Mouse (Mus musculus) A20 (cell line): ENCODE data around the gene Thada.

Experiments used
- DNase-seq: peaks from one replicate; pipeline ENCODE4 v3.0.0-alpha.2; 2011; ENCODE audit warnings: low read depth, low spot score

Gene Thada

DNA sequence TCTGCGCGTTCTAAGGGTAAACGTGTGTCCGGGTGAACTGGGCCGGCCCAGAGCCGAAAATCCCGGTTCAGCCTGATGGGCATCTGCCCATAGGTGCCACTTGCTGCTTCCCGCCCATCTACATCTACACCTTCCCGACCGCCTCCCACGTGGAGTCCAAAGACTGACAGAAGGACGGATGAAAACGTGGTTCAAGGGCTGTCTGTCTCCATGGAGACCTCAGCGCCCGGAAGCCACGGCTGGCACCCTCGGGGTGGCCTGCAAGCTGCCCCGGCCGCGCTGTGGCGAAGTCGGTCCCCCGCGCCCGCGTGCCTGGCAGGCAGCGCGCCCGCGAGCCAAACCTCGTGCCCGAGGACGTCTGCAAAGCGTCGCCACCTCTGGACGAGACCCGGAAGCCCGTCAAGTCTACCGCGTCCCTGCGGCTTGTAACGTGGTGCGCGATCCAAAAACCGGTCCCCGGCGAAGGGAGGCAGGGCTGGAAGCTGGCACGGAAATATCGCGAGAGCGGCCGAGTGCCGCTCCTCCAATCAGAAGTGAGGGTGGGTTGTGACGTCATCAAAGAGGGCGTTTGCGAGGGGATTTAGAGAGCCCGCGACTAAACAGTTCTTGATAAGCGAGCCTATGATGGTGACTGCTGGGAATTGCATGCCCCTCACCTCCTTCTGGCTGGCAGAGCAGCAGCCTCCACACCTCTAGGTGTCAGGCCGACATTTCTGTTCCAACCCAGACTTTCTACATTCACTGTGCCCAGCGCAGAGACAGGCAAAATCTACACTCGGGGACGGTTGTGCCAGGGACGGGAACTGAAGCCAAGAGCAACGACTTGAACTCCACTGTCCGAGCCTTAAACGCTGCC lies at the start of gene Thada:
TSS of gene Thada (minus strand) at position 453 of the 856 bp plus-strand sequence.
- DNase-seq, result peak; percentile 99

DNA sequence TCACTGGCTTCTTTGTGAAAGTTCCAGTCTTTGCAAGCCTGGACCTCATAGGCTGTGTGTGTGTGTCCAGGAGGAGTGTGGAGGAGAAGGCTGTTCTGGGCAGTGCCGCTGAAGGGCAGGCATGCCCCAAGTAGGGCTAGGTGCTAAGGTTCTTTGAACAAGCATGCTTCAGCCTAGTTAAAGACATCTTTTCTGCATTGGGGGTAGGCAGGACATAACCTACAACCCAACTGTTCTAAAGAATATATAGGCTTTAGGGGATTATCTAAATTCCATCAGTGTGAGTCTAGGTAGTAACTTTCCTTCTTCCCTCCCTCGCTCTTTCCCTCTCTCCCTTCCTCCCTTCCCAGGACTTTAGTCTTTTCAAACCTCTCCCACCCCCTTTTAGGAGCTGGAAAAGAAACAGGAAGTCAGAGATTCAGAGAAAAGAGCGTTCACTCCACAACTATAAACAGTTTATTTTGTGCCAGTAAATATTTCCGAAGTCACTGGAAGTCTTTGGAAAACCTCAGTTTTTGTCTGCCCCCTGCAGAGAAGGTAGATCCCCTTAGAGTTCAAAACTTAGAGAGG lies 46.6 kb upstream of the Thada start:
- no peak for DNase-seq

DNA sequence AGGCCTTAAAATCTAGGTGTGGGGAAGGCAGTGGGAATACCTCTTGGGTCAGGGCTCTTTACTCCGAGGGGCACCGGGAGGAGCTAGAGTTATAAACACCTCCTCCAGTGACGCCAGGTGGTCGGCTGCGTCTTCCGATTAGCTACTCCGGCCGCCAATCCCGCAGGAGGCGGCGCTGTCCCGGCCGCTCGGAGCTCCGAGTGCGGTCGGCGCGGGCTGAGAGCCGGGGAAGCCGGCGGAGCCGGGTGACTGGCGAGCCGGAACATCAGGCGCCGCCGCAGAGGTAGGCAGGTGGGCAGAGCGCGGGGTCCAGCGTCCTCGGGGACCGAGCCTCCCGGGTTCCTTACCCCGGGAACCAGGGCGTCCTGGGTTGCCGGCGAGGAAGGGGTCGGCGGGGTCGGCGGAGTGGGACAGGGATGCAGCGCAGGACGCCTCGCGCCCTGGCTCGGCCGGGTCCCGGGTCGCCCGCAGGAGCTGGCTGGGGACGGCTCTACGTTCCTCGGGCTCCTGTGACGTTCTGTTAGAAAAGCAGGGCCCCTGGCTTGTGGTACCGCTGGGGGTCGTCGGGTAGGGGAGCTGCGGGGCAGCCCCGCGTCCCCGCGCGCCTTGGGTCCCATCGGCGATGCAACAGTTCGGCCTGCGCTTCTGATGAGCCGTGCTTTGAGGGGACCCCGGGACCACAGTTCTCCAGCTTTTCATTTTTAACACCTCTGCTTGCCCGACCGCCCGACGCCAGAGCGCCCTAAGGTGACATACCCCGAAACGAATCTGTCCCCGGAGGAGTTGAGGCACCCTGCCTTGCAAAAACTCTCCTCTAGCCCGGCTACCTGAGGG lies 45.9 kb upstream of the Thada start, which contains the start of gene Plekhh2:
TSS of gene Plekhh2 (plus strand) at position 214 of the 834 bp plus-strand sequence.
- DNase-seq, result peak; percentile 59

DNA sequence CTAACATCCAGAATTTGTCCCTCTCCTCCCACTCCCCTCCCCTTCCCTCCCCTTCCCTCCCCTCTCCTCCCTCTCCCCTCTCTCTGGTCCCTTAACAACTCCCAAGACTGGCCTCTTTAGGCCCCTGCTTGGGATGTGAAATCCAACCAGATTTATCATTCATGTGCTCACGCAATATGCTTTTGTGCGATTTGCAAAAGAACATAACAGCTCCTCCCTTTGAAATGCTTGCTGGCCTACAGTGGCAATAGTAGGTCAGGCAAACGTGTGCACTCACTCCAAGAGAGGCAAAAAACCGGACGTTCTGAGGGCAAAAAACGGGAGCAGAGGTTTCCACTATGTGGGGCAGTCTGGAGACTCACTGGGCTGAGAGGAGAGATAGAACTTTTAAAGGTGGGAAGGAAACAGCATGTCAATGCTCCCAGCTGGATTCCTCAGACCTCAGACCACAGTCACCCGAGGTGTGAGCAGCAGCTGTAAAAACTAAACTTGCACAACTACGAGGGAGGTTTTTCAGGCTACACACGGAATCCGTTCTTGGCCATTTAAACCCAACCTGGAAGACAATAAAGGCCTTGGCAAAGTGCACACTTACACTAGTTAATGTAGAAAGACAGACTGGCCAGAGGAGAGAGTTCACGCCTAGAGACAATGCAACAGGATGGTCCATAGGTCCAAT lies 45.1 kb upstream of the Thada start:
- DNase-seq, result no peak

DNA sequence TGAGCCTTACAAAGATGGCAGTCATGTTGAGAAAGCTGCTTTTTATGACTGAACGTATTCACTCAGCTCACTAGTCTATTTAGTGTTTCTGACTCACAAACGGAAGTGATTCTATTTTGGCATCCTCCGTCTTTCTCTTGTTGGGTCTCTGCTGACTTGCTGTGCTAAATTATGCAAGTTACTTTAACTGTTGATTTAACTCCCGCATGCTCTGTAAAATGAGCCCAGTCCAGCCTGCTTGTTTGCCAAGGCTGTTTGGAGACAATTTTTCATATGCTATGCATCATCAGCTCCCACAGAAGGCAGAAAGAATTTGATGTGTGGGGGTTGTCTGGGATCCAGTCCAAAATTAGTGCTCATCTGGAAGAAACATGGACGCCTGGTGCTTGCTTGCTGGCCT lies 44.4 kb upstream of the Thada start:
- peak; percentile 69 for DNase-seq

DNA sequence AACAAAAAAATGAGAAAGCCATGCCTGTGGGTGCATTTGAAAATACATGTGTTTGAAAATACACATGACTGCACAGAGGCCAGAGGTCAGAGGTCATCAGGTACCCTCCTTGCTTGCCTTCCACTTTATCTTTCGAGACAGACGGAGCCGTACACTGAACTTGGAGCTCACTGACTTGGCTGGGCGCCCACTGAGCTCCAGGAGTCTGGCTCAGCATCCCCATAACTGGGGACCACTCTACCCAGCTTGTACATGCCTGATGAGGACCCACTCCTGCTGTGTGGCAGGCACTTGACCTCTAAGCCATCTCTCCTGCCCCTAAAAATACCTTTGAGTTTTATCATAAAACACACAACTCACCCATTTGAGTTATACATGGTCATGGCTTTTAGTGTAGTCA lies 43.2 kb upstream of the Thada start:
- no peak for DNase-seq

DNA sequence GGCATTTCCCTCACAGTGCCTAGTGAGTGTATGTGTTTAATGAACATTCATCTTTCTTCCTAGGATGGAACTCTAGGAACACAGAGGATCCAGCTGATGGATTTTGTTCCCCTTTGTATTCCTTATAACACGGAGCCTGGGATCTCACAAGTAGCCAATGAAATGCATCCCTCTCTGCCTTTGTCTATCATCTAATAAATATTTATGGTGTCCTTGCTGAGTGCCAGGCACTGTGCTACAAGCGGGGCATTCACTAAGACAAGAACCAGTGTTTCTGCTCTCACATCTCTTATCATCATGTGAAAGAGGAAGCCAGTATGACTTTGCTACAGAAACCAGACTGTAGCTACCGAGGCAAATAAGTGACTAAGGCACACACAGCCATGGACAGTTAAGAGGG lies 42.7 kb upstream of the Thada start:
- peak; percentile 54 for DNase-seq

DNA sequence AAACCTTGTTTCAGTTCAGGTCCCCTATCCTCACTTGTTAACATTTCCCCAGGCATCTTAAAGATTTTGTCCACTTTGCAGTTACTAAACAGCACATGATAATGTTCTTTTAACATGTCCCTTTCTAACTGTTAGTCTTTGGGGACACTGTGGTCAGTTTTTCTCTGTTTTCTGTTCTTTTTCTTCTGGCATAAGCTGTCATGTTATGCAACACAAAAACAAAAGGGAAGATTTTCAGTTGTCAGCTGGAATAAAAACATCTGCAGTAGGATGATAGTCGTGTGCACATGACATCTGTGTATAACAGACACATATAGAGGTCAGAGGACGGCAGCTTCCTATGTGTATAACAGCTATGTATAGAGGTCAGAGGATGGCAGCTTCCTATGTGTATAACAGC lies 39.9 kb upstream of the Thada start:
- DNase-seq, result no peak

DNA sequence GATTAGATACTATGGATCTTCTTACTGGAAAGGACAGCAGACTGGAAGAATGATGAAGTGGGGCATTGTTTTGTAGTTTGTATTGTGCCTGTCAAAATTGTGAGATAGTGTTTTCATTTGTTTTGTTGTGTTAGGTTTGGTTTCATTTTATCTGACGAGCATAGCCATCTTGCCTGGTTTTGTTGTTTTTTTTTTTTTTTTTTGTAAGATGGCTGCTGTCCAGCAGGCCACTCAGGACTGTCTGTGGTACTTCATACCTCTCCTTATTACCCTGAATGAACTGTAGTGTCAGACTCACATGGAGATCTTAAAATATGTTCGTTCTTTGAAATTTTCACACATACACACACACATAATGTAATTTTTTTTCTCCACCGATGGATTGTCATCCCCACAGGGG lies 36.3 kb upstream of the Thada start:
- DNase-seq, result no peak

DNA sequence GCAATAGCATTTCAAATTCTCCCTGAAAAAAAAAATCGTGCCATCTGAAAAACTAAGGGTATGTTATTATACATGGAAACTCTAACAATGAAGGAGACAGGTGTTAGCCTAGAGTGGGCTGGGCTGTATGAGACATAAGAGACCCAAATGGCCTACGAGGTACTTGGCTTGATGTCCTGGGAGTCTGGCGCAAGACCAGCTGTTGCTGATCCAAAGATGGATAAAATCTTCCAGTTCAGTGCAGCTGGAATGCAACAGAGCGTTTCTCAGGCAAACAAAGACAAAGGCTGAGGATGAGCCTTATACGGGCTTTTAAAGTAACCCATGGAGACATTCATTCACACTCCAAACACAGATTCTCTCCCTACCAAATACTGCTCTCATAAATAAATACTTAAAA lies 32.6 kb upstream of the Thada start:
- DNase-seq, result no peak

DNA sequence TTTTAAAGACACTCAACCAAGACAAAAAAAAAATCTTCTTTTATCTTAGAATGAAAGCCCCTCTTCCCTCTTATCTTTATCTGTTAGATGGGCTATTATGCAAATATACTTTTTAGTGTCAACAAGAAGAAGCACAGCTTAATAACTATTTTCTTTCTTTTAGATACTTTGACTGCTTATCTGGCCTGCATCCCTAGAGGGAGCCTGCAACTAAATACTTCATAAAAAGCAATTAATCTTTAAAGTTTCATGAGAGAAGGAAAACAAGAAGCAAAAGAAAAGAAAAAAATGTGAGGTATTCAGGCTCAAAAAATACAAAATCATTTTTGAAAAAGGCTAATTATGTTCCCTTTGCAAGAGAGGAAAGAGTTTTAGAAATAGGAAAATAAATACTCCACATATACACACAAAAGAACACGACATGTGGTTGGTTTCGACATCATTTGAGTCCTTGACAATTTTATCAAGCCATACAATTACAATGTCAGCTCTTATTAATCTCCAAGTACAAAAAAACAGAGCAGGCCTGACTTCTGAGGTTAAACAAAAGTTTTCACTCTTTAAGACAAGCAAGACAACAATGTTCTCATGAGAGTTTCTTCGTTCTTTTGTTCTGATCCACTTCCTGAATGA lies 32.1 kb upstream of the Thada start:
- no peak for DNase-seq

DNA sequence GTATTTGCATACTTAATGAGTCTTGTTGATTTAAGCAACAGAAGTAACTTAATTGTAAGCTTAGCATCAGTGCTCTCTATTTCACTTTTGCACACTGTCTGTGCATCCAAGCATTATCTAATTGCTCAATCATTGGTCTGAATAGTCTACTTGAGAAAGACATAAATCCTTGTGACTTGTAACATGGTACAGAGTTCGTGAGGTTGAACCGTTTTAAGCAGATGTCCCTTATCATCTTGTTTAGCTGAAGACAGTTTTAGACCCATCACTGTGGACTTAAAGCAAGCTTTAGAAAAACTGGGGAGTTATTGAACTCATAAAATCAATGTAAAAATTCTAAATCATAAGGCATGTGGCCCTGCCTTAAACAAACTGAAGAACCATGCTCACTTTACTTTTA lies 31.6 kb upstream of the Thada start:
- DNase-seq, result no peak

DNA sequence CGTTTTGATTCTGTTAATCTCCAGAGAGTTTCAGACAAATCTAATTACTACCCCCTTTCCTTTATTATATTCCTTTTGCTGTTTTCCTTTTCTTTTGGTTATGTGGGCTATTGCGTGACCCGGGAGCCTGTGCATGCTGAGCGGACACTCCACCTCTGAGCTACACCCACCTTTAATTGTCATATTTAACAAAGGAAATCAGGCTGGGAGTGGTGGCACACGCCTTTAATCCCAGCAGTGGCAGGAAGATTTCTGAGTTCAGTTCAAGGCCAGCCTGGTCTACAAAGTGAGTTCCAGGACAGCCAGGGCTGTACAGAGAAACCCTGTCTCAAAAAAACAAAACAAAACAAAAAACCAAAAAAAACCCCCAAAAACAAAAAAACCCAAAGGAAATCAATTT lies 31.0 kb upstream of the Thada start:
- no peak for DNase-seq

DNA sequence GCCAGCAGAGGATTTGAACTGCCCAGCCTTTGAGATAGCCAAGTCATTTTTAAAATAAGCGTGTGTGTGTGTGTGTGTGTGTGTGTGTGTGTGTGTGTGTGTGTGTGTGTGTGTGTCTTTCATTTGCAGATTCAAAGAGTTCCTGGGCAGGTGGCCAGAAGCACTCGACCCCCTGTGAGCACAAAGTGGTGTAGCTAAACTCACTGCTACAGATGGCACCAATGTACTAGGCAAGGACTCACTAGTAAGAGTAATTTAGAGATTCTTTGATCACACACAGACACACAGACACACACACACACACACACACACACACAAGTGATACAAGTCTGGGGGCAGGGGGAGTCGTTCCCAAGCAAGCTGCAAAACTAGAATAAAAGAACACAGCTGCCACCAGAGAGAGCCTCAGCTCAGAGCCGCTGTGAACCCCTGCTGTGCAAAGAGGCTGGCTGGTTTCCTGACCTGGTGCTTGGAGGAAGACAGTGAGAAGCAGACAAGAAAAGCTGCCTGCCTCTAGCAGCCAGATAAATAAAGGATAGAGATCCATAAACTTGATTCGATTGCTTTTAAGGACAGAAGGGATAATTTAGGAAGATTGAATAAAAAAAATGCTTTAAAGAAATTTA lies 26.4 kb upstream of the Thada start:
- DNase-seq, result no peak

DNA sequence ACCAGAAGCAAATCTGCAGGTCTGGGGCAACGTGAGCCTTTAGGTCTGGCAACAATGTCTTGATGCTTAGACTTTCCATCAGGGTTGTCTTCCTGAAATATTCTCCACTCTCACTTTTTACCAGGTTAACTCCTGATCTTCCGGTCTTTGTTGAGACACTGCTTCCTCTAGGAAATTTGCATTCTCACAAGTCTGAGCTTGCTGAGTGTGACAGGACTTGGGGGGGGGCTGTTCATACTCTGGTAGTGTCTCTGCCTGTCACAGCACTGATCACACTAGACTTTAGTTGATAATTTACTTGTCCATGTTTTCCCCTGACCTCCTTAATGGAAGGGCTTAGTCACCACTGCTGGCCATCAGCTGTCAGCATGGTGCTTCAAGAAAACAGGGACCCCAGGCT lies 21.4 kb upstream of the Thada start:
- no peak for DNase-seq

DNA sequence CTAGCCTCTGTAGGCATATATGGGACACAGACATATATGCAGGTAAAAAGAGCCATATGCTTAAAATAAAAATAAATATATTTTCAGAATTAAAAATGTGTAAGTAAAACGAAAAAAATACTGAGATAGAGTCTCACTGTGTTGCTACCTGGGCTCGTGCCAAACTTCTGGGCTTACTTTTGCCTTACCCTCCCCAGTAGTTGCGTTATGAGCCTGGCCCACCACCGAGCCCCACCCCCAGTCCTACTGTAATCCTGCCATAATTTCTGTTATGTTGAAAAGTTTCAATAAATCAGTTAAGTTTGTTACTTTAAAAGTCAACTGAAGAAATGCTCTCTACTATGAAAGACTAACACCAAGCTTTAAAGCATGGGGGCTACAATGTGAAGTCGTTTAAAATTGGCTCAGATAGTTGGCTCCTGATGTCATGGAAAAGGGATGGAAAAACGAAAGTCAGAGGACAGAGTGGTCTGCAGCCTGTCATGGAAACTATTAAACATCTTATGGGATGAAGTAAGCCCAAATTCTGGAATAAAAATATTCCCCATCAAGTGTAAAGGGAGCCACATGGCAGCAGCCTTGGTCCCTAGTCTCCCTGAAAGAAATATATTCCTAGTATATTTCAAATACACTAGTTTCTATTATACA lies 17.8 kb upstream of the Thada start:
- DNase-seq, result no peak

DNA sequence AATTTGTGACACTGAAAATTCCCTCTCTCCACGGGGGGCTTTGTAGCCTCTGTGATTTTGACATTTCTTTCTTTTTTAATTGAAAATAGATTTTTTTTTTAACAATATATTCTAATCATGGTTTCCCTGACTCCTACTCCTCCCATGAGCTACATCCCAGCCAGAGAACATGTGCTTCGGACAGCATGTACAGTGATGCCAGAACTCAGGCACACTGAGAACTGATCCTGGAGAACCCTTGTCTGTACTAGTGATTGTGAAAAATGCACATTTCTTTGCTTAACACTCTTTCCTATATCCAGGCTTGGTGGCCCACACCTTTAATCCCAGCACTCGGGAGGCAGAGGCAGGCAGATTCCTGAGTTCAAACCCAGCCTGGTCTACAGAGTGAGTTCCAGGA lies 16.8 kb upstream of the Thada start:
- no peak for DNase-seq

DNA sequence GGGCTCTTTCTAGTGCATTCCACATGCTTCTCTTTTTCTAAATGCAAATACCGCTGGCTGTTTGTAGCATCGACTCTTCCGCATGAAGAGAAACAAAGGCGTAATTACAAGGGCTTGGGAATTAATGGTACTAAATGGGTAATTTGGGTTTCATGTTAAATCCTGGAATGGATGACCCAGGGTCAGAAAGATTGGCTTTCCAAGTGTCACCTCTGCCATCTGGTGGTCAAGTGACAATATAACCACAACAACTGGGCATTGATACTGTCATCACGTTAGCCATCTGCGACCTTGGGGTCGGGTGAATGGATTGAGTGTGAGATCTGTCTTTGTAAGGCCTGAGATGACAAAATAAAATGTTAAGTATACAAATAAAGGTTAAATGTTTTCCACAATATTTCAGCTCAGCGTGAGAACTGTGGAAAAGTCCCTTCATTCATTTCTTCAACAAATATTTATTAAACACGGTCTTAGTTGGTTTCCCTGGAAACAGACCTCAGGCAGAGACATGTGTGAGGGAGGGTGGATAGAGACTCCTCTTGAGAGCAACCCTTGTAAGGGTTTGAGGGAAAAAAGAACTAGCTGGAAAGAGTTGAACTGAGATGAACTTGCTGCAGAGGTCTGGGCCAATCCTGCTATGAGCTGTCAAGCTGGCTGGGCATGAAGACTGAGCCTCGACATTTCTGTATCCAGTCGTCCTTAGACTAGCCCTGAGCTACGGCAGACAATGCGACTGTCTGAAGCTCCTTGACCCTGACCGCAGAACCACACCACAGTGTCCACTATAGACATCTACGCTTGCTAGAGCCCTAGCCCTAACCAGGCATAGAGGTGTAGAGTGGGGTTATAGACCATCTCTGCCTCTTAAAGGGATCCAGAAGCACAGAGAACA lies 14.7 kb upstream of the Thada start:
- peak; percentile 42 for DNase-seq

DNA sequence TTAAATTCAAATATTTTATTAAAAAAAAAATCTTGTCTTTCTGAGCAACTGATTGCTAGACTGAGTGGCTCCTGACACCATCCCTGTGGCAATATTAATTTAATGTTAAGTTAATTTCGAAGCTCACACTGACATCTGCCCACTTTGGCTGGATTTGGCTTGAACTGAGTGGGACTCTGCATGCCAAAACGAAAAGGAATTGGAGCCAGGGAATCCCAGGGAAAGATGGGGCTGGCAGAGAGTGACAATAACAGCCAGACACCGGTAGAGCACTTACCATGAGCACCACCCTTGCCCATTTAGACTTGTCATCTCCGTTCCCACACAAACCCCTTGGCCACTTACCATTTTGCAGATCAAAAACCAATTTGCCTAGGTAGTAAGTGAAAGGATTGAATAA lies 12.3 kb upstream of the Thada start:
- DNase-seq, result no peak
